Mouse (Mus musculus): Measurements from ENCODE around the gene Psmc2.

GRCm38 (mm10) chr5:21743606-21744005, 41.5 kb upstream of the Psmc2 start:
- TF ChIP-seq CTCF (IDR thresholded peaks at IDR 0.05; ENCODE audit: low read depth, low read length) (no peak), POLR2A (IDR thresholded peaks at IDR 0.05; ENCODE audit: borderline replicate concordance, low read depth, low read length) (no peak)

Data from bone marrow macrophage, adult 2 months (primary cell).